Mouse (Mus musculus) kidney, postnatal 36 days (tissue): ENCODE data around the gene Armc6.

Source experiments
- DNase-seq, 2 experiments: peaks; one replicate each; pipeline ENCODE4 v3.0.0; 2021 to 2022; ENCODE audit warnings: mixed read lengths in 2 of 2

Gene Armc6

GRCm38 (mm10) chr8:70193238-70193637 is 41.0 kb downstream of the Armc6 start:
- DNase-seq = peak; percentile 76 to 89

- peak; percentile 93 to 94 for DNase-seq
These were observed 45.6 kb downstream of the Armc6 start for GRCm38 (mm10) chr8:70188707-70189106.

GRCm38 (mm10) chr8:70183194-70183593 is 51.1 kb downstream of the Armc6 start:
- no peak for DNase-seq

GRCm38 (mm10) chr8:70181903-70182252 is 52.4 kb downstream of the Armc6 start:
- DNase-seq = peak in 1 of 2 experiments; percentile 15

GRCm38 (mm10) chr8:70181212-70181902 is 52.9 kb downstream of the Armc6 start:
- DNase-seq = peak in 1 of 2 experiments; percentile 15

GRCm38 (mm10) chr8:70179082-70179481 is 55.2 kb downstream of the Armc6 start:
- peak; percentile 20 to 25 for DNase-seq

- DNase-seq = no peak
These were observed 56.0 kb downstream of the Armc6 start for GRCm38 (mm10) chr8:70178231-70178630.

- no peak for DNase-seq
These were observed 60.2 kb downstream of the Armc6 start for GRCm38 (mm10) chr8:70174079-70174478.

GRCm38 (mm10) chr8:70173320-70173719 is 60.9 kb downstream of the Armc6 start:
- no peak for DNase-seq

- peak; percentile 95 to 97 for DNase-seq
These were observed 62.1 kb downstream of the Armc6 start, which contains the start of gene Tmem161a for GRCm38 (mm10) chr8:70172043-70172681. Gene Tmem161a, plus strand, starts transcription at chr8:70172356.

GRCm38 (mm10) chr8:70171240-70171639 is 63.0 kb downstream of the Armc6 start:
- DNase-seq = no peak

GRCm38 (mm10) chr8:70170748-70171147 is 63.5 kb downstream of the Armc6 start:
- DNase-seq = peak; percentile 78 to 81
